Mouse (Mus musculus) brain, embryonic 14.5 days (tissue): ENCODE measurements around the gene Slc22a6.

Source experiments
- CTCF ChIP-seq: fragments of 200-500 bp; IDR thresholded peaks from 2 replicates; pipeline ENCODE4 v1.5.1; 2012; ENCODE audit warnings: inconsistent platforms, mild to moderate bottlenecking, moderate library complexity, borderline replicate concordance; ENCODE audit not compliant: insufficient read depth, insufficient read length; ENCODE audit errors: extremely low read depth
- POLR2A ChIP-seq: fragments of 200-500 bp; IDR thresholded peaks from 2 replicates; pipeline ENCODE4 v1.6.1; 2012; ENCODE audit warnings: mild to moderate bottlenecking, inconsistent platforms, borderline replicate concordance; ENCODE audit not compliant: poor library complexity, insufficient read depth, insufficient read length, severe bottlenecking; ENCODE audit errors: extremely low read depth

GRCm38 (mm10) chr19:8630249-8630648, 12.4 kb downstream of the Slc22a6 start:
- TF ChIP-seq CTCF, result no peak
- no peak for TF ChIP-seq POLR2A
